Mouse (Mus musculus) spleen, embryonic (tissue): ENCODE measurements around the gene Nodal.
"Not testable (repeated sequence)": the region's sequence is repeated elsewhere in the genome, so short reads cannot be mapped to it uniquely, and the experiment has no call there.

Experiments
- CTCF ChIA-PET: fragments of 350-600 bp; sonication (Branson Sonifier 250); formaldehyde crosslinking; loops from one replicate; lab custom pipeline; 2022; lab: Charles Lee

Gene Nodal

GRCm38 (mm10) chr10:61426251-61426757 is 8.5 kb downstream of the Nodal start:
- CTCF ChIA-PET = interaction anchor here (0.5 kb wide), 1 partner anchor 253 kb away, joined by 3 read pairs; no protein-coding TSS in a partner anchor

GRCm38 (mm10) chr10:61427951-61428350 is 10.2 kb downstream of the Nodal start:
- CTCF ChIA-PET = no interaction called here

GRCm38 (mm10) chr10:61428416-61428815 is 10.6 kb downstream of the Nodal start:
- CTCF ChIA-PET = no interaction called here

DNA sequence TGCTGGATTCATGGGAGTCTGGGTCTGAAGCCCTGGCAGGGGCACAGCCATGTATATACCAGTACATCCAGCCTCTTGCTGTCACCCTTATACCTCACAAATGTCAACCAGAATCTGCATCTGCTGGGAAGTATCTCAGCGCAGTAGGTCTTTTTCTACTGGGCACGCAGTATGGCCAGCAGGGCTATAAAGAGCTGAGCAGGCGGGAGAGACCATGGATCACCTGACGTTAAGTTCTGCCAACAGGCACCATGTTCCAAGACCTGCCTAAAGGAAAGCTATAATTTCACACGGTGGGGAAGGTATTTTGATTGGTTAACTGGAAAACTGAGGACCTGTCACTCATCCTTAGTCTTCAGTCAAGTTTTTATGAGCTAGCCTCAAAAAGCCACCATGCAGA is 11.3 kb downstream of the Nodal start:
- CTCF ChIA-PET = interaction anchor here (0.5 kb wide), 1 partner anchor 18 kb away, joined by 3 read pairs; no protein-coding TSS in a partner anchor

- CTCF ChIA-PET = no interaction called here
Measured at GRCm38 (mm10) chr10:61431375-61431774, 13.6 kb downstream of the Nodal start.

DNA sequence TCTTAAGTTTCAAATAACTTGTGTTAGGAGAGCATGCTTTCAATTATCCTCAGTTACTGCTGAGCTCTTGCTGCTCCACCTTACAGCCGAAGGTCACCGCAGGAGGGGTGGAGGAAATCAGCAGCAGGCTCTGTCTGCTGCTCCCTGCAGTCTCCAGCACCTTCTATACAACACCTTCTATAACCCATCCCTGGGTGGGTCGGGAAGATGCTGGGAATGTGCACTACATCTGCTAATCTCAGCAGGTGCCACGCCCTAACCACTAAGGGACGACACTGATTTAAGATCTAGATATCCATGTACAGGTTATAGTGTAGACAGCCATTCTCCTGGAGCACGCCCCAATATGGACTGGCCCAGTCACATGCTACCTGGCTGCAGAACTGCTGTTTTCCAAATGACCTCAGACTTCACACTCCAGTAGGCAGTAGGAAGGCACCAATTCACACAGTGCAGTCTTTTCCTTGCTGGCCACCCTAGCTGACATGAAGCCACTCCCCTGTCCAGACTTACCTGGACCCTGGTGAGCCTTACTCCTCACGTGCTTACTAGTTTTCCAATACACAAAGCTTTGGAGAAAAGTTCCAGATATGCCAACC is 22.5 kb downstream of the Nodal start:
- CTCF ChIA-PET = no interaction called here

GRCm38 (mm10) chr10:61443456-61443855 is 25.7 kb downstream of the Nodal start:
- CTCF ChIA-PET = no interaction called here

GRCm38 (mm10) chr10:61443876-61444275 is 26.1 kb downstream of the Nodal start:
- CTCF ChIA-PET = no interaction called here

GRCm38 (mm10) chr10:61445016-61445415 is 27.2 kb downstream of the Nodal start:
- CTCF ChIA-PET = no interaction called here

DNA sequence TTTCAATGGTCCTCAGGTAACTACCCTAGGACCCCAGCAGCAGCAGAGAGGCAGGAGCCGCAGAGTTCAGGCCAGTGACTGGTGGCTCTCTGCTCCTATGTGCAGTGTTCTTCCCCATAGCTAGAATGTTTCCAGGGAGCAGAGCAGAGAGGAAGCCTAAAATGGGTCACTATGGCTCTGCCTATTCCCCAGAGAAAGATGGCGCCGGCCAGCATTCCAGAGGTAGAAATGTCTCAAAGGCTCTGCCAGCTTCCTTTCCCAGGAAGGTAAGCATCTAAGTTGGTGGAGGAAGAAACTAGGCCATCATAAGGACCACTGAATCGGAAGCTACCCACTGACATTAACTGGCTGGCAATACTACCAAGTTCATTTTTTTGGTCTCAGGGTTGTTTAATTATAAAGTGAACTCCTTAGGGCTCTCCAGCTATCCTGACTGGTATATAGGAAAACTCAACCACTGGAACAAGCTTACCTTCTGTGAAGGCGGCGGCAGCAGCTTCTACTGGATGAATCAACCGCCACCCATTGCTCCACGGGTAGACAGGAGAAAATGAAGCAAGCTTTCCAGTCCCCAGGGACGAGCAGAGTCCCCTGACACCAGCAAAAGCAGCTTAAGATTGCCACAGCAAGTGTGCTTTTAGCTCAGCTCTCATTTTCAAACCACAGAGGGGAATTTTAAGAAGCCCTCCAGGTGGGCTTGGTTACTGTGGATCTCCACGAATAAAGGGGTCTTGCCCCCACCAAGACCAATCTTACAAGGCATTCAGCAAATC is 30.0 kb downstream of the Nodal start:
- CTCF ChIA-PET = interaction anchor here (0.6 to 0.8 kb wide), 2 partner anchors 1553 to 1955 kb away, joined by 3 read pairs; no protein-coding TSS in a partner anchor

DNA sequence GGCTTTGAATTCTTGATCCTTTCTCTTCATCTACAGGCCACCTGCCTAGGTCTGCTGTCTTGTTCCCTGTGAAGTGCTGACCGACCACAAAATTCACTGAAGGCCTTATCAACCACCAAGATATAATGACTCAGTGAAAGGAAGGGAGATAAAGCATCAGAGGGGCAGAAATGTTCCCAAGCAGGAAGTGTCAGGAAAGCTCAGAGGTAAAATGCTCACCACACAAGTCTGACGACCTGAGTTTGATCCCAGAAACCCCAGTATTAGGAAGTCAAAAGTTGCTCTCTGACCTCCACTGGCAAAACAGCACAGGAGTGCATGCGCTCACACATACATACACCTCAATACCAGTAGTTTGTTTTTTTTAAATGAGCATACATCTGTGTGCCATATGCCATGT is 31.1 kb downstream of the Nodal start:
- CTCF ChIA-PET = no interaction called here

- CTCF ChIA-PET = no interaction called here
Measured at GRCm38 (mm10) chr10:61451463-61451930, 33.7 kb downstream of the Nodal start.

DNA sequence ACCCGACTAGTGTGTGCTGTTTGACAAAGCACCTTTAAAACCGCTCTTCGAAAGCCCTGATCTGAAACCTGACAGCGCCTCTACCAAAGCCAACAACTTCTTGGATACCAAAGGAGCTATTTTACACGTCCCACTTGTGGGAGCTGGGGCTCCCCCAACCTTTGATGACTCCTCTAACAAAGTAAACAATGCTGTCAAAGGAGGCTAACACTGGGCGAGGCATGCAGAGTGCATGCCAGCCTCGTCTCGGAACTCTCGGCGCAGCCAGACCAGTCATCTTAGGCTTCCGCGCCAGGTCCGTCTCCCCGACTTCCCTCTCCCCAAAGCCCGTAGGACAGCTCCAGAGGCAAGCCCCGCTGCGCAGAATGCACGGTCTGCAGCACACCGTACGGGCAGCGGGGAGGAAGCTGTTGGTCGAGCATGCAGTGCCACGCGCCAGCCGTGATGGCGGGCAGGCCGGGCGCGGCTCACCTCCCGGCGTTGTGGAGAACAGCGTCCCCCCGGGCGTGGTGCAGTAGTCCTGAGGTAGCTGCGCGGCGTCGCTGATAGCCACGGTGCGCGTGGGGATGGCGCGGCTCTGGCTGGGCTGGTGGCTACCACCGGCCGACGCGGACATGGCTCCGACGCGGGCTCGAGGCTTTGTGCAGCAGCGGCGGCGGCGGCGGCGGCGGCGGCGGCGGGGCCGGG is 34.3 kb downstream of the Nodal start:
- CTCF ChIA-PET = interaction anchor here (0.6 kb wide), 1 partner anchor 197 kb away, joined by 4 read pairs; no protein-coding TSS in a partner anchor

GRCm38 (mm10) chr10:61452645-61453044 is 34.9 kb downstream of the Nodal start, which contains the start of gene Eif4ebp2:
Gene Eif4ebp2, minus strand, starts transcription at chr10:61452661.
- CTCF ChIA-PET = interaction anchor here (0.6 kb wide), 1 partner anchor 196 kb away, joined by 4 read pairs; no protein-coding TSS in a partner anchor

- CTCF ChIA-PET = not testable (repeated sequence)
Measured at GRCm38 (mm10) chr10:61453171-61453570, 35.4 kb downstream of the Nodal start.

DNA sequence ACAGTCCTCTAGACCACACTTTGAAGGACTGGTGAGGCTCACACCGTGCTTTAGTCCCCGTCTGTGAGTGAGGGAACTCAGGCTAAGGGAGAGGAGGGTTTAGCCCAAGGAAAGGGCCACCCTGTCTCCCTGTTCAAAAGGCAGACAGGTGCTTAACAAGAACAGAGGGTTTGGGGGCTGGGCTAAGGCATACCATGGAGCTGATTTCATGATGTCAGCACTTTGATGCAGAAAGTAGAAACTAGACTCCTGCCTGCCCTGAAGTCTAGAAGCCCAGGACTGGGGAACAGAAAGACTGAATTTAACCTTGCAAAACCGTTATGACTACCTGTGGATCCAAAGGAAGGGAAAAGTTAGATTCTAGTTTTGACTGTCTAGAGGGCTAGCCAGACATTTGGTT is 39.4 kb downstream of the Nodal start:
- CTCF ChIA-PET = interaction anchor here (0.7 kb wide), 1 partner anchor 143 kb away, joined by 5 read pairs; no protein-coding TSS in a partner anchor

GRCm38 (mm10) chr10:61465009-61465408 is 47.2 kb downstream of the Nodal start:
- CTCF ChIA-PET = no interaction called here

DNA sequence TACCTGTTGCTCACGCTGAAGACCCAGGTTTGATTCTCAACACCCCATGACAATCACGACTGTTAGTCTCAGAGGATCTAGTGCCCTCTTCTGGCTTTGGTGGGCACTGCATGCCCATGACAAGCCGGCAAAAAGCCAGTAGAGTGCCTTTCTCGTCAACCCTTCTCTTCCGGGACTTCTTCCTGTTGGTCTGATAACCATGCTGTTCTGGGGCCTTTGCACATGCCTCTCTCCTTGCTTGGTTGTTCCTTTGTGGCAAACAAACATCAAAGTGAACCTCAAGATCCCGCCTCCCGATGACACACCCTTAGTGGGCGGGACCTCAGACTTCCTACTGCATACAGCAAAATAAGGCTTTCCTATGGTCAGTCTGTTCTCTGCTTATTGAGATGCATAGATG is 48.5 kb downstream of the Nodal start:
- CTCF ChIA-PET = no interaction called here

DNA sequence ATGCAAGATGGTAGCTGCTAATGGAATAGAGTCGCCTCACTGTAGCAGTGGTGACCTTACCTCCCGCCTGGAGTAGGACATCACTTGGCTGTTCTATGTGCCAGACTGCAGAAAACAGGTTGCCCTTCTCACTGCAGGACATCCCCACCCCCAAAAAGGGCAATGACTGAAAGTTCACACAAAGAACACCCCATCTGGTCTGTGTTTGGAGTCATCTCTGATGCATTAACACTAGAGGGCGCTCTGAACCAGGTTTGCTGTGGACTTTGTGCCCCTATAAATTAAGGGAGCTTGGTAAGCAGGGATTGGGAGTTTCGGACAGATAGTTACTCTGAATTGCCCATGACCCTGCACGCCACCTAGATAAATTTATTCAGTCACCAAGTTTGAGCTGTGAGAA is 49.1 kb downstream of the Nodal start:
- CTCF ChIA-PET = no interaction called here

- CTCF ChIA-PET = no interaction called here
Measured at GRCm38 (mm10) chr10:61468900-61469299, 51.1 kb downstream of the Nodal start.

DNA sequence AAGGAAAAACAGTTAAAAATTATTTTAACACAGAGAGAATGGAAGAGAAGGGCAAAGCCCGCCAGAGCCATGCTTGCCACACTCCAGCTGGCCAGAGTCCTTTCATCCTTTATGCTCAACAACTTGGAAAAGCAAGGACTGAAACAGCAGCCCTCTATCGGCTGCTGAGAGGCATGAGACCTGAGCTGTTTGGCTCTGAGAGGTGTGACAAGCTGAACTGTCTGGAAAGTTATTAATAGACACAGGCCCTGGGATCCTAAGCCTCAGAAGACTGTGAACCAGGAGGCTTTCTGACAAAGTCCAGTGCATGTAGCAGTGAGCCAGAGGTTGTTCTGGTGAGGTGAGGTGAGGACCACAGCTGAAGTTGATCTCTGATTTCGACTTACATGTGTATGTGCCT is 55.9 kb downstream of the Nodal start:
- CTCF ChIA-PET = interaction anchor here (0.6 kb wide), 1 partner anchor 1096 kb away, joined by 16 read pairs; no protein-coding TSS in a partner anchor

GRCm38 (mm10) chr10:61474344-61474743 is 56.6 kb downstream of the Nodal start:
- CTCF ChIA-PET = interaction anchor here (0.7 kb wide), 1 partner anchor 222 kb away, joined by 11 read pairs; no protein-coding TSS in a partner anchor
